Mouse (Mus musculus) midbrain, embryonic 12.5 days (tissue): ENCODE results near the gene Sp100. TPM values are rescaled to one million over a fixed set of nuclear protein-coding genes. Genes with fewer than 3 reads are reported as not detected.

ENCODE experiments used
- ATAC-seq: fragments of 200-750 bp; cut with Nextera tagmentation; 2 replicates; pipeline ENCODE4 v1.8.0; 2017; ENCODE audit warnings: low read depth, moderate TSS enrichment, moderate library complexity; ENCODE audit not compliant: low FRiP score
- H3K27ac ChIP-seq: fragments of 300-500 bp; sonication (generic); replicated peaks from 2 replicates; pipeline ENCODE4 v1.5.1; 2016; ENCODE audit warnings: mild to moderate bottlenecking
- H3K27me3 ChIP-seq: fragments of 300-500 bp; sonication (generic); 2 replicates; pipeline ENCODE4 v1.6.1; 2016; ENCODE audit warnings: mild to moderate bottlenecking
- H3K36me3 ChIP-seq: fragments of 300-500 bp; sonication (generic); 2 replicates; pipeline ENCODE4 v1.6.1; 2016
- H3K4me1 ChIP-seq: fragments of 300-500 bp; sonication (generic); 2 replicates; pipeline ENCODE4 v1.6.1; 2016
- H3K4me2 ChIP-seq: fragments of 300-500 bp; sonication (generic); replicated peaks from 2 replicates; pipeline ENCODE4 v1.6.1; 2016; ENCODE audit warnings: mild to moderate bottlenecking, moderate library complexity
- H3K4me3 ChIP-seq: fragments of 300-500 bp; sonication (generic); 2 replicates; pipeline ENCODE4 v1.5.1; 2016; ENCODE audit warnings: mild to moderate bottlenecking
- H3K9ac ChIP-seq: fragments of 300-500 bp; sonication (generic); replicated peaks from 2 replicates; pipeline ENCODE4 v1.6.1; 2016; ENCODE audit warnings: mild to moderate bottlenecking, moderate library complexity
- H3K9me3 ChIP-seq: fragments of 300-500 bp; sonication (generic); 2 replicates; pipeline ENCODE4 v1.6.1; 2016; ENCODE audit warnings: mild to moderate bottlenecking
- WGBS: fragments of 180-500 bp; shearing (Covaris S2); methylation state at CpG from one replicate; pipeline ENCODE4 v1.1.7; 2016; 5-methylcytosine and 5-hydroxymethylcytosine counted together
- polyA plus RNA-seq: library from polyadenylated mRNA; unstranded; fragments of >200 nt; fragmentation: Nextera tagmentation; extraction: Ambion mirVana; gene quantifications from 2 replicates; pipeline ENCODE4 v1.2.1, GENCODE M21; 2016

Sp100 gene
- polyA plus RNA-seq, 1 experiment from 2014 or later: 0.92 TPM

GRCm38 (mm10) chr1:85703245-85704186 lies 53.7 kb downstream of the Sp100 start:
- H3K4me2 ChIP-seq: peak overlapping the region; percentile 54
- H3K4me1 ChIP-seq: no peaks in the 10 kb centered on the region
- H3K9ac ChIP-seq: peak overlapping the region; percentile 39; the same call in 1 of the 2 replicates
- H3K36me3 ChIP-seq: no peaks in the 10 kb centered on the region
- H3K4me3 ChIP-seq: peak overlapping the region; percentile 37
- H3K27me3 ChIP-seq: no peaks in the 10 kb centered on the region
- 30% methylated on average over 22 of the region's 22 CpGs for WGBS
- H3K9me3 ChIP-seq: no peaks in the 10 kb centered on the region
- no peak overlapping the region; the same call in 1 of the 2 replicates for H3K27ac ChIP-seq
- ATAC-seq: peak; percentile 98

- ATAC-seq: no peak
- no peaks in the 10 kb centered on the region for H3K4me1 ChIP-seq
- no peak overlapping the region for H3K4me3 ChIP-seq
- no peak overlapping the region for H3K27ac ChIP-seq
- H3K27me3 ChIP-seq: no peaks in the 10 kb centered on the region
- no peak overlapping the region for H3K4me2 ChIP-seq
- no peaks in the 10 kb centered on the region for H3K9me3 ChIP-seq
- H3K36me3 ChIP-seq: no peaks in the 10 kb centered on the region
- 91% methylated on average over 1 of the region's 1 CpGs for WGBS
- H3K9ac ChIP-seq: no peak overlapping the region
Observed at GRCm38 (mm10) chr1:85705552-85705951, 55.8 kb downstream of the Sp100 start.

- Histone ChIP-seq H3K27ac (no peak overlapping the region), H3K36me3 (no peaks in the 10 kb centered on the region), H3K4me1 (no peaks in the 10 kb centered on the region), H3K9me3 (no peaks in the 10 kb centered on the region), H3K27me3 (no peaks in the 10 kb centered on the region), H3K9ac (no peak overlapping the region), H3K4me3 (no peak overlapping the region), H3K4me2 (no peak overlapping the region)
- WGBS: 93% methylated on average over 2 of the region's 2 CpGs
- no peak for ATAC-seq
Observed at GRCm38 (mm10) chr1:85706754-85707153, 57.0 kb downstream of the Sp100 start.

GRCm38 (mm10) chr1:85714501-85714900 lies 64.7 kb downstream of the Sp100 start:
- no peak for ATAC-seq
- no peaks in the 10 kb centered on the region for H3K9me3 ChIP-seq

GRCm38 (mm10) chr1:85716447-85717027 lies 66.7 kb downstream of the Sp100 start:
- H3K36me3 ChIP-seq: no peaks in the 10 kb centered on the region

More at GRCm38 (mm10) chr1:85714501-85714900, 64.7 kb downstream of the Sp100 start:
- Histone ChIP-seq H3K9ac (no peak overlapping the region), H3K4me3 (no peak overlapping the region), H3K4me1 (no peaks in the 10 kb centered on the region; the same call in 1 of the 2 replicates), H3K27ac (no peak overlapping the region), H3K36me3 (no peaks in the 10 kb centered on the region), H3K4me2 (no peak overlapping the region), H3K27me3 (no peaks in the 10 kb centered on the region)

GRCm38 (mm10) chr1:85719049-85719448 lies 69.3 kb downstream of the Sp100 start:
- no peaks in the 10 kb centered on the region for H3K27me3 ChIP-seq
- no peak overlapping the region for H3K4me2 ChIP-seq
- H3K9me3 ChIP-seq: no peaks in the 10 kb centered on the region
- no peaks in the 10 kb centered on the region for H3K36me3 ChIP-seq
- no peak overlapping the region for H3K9ac ChIP-seq
- H3K4me1 ChIP-seq: peaks cover 5% of the 10 kb centered on the region; the same call in 1 of the 2 replicates
- ATAC-seq: no peak
- no peak overlapping the region for H3K27ac ChIP-seq
- no peak overlapping the region for H3K4me3 ChIP-seq
- WGBS: 86% methylated on average over 4 of the region's 4 CpGs

More at GRCm38 (mm10) chr1:85716447-85717027, 66.7 kb downstream of the Sp100 start:
- peaks cover 5% of the 10 kb centered on the region; the same call in 1 of the 2 replicates for H3K4me1 ChIP-seq
- H3K4me2 ChIP-seq: no peak overlapping the region
- ATAC-seq: peak; percentile 51; the same call in 1 of the 2 replicates
- WGBS: 58% methylated on average over 7 of the region's 7 CpGs
- no peaks in the 10 kb centered on the region for H3K27me3 ChIP-seq
- no peak overlapping the region for H3K27ac ChIP-seq
- H3K9ac ChIP-seq: no peak overlapping the region
- H3K9me3 ChIP-seq: no peaks in the 10 kb centered on the region
- no peak overlapping the region for H3K4me3 ChIP-seq

GRCm38 (mm10) chr1:85720220-85720893 lies 70.6 kb downstream of the Sp100 start:
- peak; percentile 64; the same call in 1 of the 2 replicates for ATAC-seq
- H3K27ac ChIP-seq: no peak overlapping the region
- WGBS: 71% methylated on average over 10 of the region's 10 CpGs
- no peak overlapping the region for H3K9ac ChIP-seq
- H3K4me1 ChIP-seq: peaks cover 5% of the 10 kb centered on the region; the same call in 1 of the 2 replicates
- H3K27me3 ChIP-seq: no peaks in the 10 kb centered on the region
- no peak overlapping the region for H3K4me2 ChIP-seq
- H3K9me3 ChIP-seq: no peaks in the 10 kb centered on the region
- H3K36me3 ChIP-seq: no peaks in the 10 kb centered on the region
- H3K4me3 ChIP-seq: no peak overlapping the region

GRCm38 (mm10) chr1:85730471-85730870 lies 80.7 kb downstream of the Sp100 start:
- Histone ChIP-seq H3K27ac (no peak overlapping the region), H3K4me1 (no peaks in the 10 kb centered on the region), H3K4me2 (no peak overlapping the region), H3K9ac (no peak overlapping the region), H3K36me3 (no peaks in the 10 kb centered on the region), H3K4me3 (no peak overlapping the region), H3K27me3 (no peaks in the 10 kb centered on the region), H3K9me3 (no peaks in the 10 kb centered on the region)
- 92% methylated on average over 6 of the region's 6 CpGs for whole genome bisulfite sequencing
- no peak for ATAC-seq

GRCm38 (mm10) chr1:85732581-85732980 lies 82.8 kb downstream of the Sp100 start:
- Histone ChIP-seq H3K9ac (no peak overlapping the region), H3K27ac (no peak overlapping the region), H3K9me3 (no peaks in the 10 kb centered on the region), H3K36me3 (no peaks in the 10 kb centered on the region), H3K27me3 (no peaks in the 10 kb centered on the region), H3K4me3 (no peak overlapping the region), H3K4me2 (no peak overlapping the region), H3K4me1 (peaks cover 2% of the 10 kb centered on the region; the same call in 1 of the 2 replicates)
- WGBS: 87% methylated on average over 3 of the region's 3 CpGs
- no peak for ATAC-seq

- Histone ChIP-seq H3K27me3 (no peaks in the 10 kb centered on the region), H3K9ac (no peak overlapping the region), H3K4me1 (peaks cover 2% of the 10 kb centered on the region; the same call in 1 of the 2 replicates), H3K36me3 (no peaks in the 10 kb centered on the region), H3K4me2 (no peak overlapping the region), H3K9me3 (peaks cover 5% of the 10 kb centered on the region; the same call in 1 of the 2 replicates), H3K4me3 (no peak overlapping the region), H3K27ac (no peak overlapping the region)
- WGBS: 100% methylated on average over 1 of the region's 1 CpGs
- ATAC-seq: no peak
Observed at GRCm38 (mm10) chr1:85734511-85734910, 84.7 kb downstream of the Sp100 start.

- no peaks in the 10 kb centered on the region for H3K27me3 ChIP-seq
- H3K27ac ChIP-seq: no peak overlapping the region
- peaks cover 5% of the 10 kb centered on the region; the same call in 1 of the 2 replicates for H3K9me3 ChIP-seq
- WGBS: 75% methylated on average over 13 of the region's 13 CpGs
- H3K4me2 ChIP-seq: peak overlapping the region; percentile 42
- H3K9ac ChIP-seq: no peak overlapping the region
- ATAC-seq: no peak
- H3K4me3 ChIP-seq: no peak overlapping the region
- peaks cover 2% of the 10 kb centered on the region; the same call in 1 of the 2 replicates for H3K4me1 ChIP-seq
- no peaks in the 10 kb centered on the region for H3K36me3 ChIP-seq
Observed at GRCm38 (mm10) chr1:85735463-85736123, 85.8 kb downstream of the Sp100 start.
